Mouse (Mus musculus) cerebellum, adult 11 months (tissue): ENCODE data around the gene Cplx2.

Experiments
- DNase-seq: peaks from one replicate; pipeline ENCODE4 v3.0.0; 2022

Cplx2 gene

GRCm38 (mm10) chr13:54404205-54404604 lies 33.1 kb downstream of the Cplx2 start:
- DNase-seq = no peak

DNA sequence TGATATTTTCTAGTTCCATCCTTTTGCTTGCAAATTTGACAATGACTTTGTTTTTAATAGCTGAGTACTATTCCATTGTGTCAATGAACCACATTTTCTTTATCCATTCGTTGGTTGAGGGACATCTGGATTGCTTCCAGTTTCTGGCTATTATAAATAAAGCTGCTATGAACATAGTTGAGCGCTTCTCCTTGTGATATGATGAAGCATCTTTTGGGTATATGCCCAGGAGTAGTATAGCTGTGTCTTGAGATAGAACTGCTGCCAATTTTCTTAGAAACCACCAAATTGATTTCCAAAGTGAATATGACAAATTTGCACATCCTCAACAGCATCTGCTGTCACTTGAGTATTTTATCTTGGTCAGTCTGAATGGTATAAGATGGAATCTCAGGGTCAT lies 34.7 kb downstream of the Cplx2 start:
- no peak for DNase-seq

DNA sequence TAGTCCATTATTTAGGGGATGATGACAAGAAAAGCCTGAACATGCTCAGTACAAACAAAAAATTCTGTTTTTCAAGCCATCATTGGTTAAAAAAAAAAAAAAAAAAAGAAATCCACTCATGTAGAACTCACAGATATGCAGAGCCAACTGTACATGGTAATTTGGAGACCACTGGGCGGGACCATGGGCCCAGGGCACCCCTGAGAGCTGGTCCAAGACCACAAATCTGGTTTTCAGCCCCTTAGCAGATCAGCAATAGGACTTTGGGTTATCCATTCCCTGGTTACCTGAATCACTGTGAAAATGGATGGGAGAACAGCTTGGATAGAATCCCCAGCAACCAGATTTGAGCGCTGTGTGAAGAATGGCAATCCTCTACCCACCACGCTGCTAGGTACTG lies 40.5 kb downstream of the Cplx2 start:
- no peak for DNase-seq

DNA sequence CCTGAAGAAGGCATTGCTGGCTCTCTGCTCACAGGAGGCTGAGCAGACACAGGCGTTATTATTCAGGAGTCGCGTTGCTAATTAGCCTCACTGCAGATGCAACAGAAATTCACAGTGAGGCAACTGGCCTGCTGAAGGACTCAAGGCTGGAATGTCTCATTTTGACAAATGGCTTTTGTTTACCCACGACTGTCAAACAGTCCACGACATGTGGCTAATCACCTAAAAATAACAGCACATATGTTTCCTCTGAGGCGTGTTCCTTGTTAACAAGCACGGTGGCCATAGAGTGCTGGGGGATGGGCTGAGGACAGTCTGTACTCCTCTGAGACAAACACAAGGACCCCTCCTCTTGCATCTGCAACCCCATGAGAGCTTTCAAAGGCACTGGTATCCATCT lies 41.1 kb downstream of the Cplx2 start:
- no peak for DNase-seq

GRCm38 (mm10) chr13:54412721-54413120 lies 41.6 kb downstream of the Cplx2 start:
- DNase-seq = no peak

DNA sequence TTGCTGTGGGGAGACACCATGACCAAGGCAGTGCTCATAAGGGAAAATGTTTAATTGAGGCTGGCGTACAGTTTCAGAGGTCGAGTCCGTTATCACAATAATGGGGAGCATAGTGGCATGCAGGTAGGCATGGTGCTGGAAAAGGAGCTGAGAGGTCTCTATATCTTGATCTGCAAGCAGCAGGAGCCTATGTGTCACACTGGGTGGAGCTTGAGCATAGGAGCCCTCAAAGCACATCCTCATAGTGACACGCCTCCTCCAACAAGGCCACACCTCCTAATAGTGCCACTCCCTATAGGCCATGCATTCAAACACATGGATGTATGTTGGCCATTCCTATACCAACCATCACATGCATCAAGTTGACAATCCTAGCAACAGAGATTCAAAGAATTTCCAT lies 43.9 kb downstream of the Cplx2 start:
- DNase-seq = no peak

GRCm38 (mm10) chr13:54418781-54419327 lies 47.7 kb downstream of the Cplx2 start:
- no peak for DNase-seq

GRCm38 (mm10) chr13:54420226-54420625 lies 49.1 kb downstream of the Cplx2 start:
- DNase-seq = no peak

DNA sequence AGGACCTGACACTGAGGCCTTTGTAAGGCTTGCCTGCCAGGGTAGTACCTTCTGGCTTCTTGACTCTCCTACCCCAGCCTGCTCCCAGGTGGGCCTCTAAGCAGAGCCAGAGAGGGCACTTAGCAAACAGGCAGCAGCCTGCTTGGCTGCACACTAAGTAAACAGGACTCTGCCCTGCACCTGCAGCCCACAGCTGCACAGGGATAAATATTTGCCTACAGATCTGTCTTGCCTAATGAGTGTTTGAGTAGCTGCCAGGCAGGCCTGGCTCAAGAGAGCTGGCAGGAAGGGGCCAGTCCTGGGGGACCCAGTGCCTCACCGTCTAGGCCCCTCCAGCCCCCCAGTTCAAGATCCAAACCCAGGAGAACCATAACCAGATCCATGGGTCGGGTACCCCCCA lies 54.1 kb downstream of the Cplx2 start:
- DNase-seq = no peak

GRCm38 (mm10) chr13:54426781-54427655 lies 55.9 kb downstream of the Cplx2 start:
- DNase-seq = no peak

GRCm38 (mm10) chr13:54428771-54429170 lies 57.6 kb downstream of the Cplx2 start:
- DNase-seq = no peak

- DNase-seq = no peak
Measured at GRCm38 (mm10) chr13:54430051-54430450, 58.9 kb downstream of the Cplx2 start.

DNA sequence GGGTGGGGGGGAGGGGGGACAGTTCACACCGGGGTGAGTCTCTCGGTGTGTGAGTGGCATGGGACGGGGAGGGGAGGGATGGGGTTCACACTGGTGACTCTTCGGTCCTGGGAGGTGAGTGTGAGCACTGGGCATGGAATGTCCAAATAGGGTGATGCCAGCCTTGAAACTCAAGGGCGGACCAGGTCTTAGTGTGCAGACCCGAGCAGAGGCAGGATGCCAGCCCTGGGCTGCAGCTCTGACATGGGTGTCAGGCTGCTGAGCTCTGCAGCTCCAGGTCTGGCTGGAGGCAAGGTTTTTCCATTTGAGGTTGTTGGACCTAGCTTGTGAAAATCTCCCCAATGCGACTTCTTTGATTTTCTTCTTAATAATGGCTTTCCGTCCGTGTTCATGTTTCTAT lies 60.0 kb downstream of the Cplx2 start:
- no peak for DNase-seq
